Mouse (Mus musculus) C2C12 (cell line): ENCODE data around the gene Klf12.

ENCODE experiments used
- CEBPB ChIP-seq: IDR thresholded peaks from one replicate; pipeline ENCODE4 v1.6.1; 2011; ENCODE audit warnings: low read depth, mild to moderate bottlenecking, control low read depth, moderate library complexity
- CTCF ChIP-seq: IDR thresholded peaks from one replicate; pipeline ENCODE4 v1.5.1; 2011; ENCODE audit not compliant: control insufficient read depth, insufficient read depth, insufficient read length
- FOSL1 ChIP-seq: IDR thresholded peaks from one replicate; pipeline ENCODE4 v1.8.0; 2011; ENCODE audit warnings: mild to moderate bottlenecking, low read length; ENCODE audit not compliant: poor library complexity, insufficient read depth, severe bottlenecking
- MYOD1 ChIP-seq: IDR thresholded peaks from one replicate; pipeline ENCODE4 v1.6.1; 2011; ENCODE audit warnings: low read depth; ENCODE audit not compliant: control insufficient read depth, insufficient read length

GRCm38 (mm10) chr14:100228120-100228519, 56.4 kb downstream of the Klf12 start:
- TF ChIP-seq CTCF (no peak), MYOD1 (no peak), FOSL1 (no peak), CEBPB (no peak)
